Mouse (Mus musculus) regulatory T cell (primary cell): ENCODE data around the gene Cplx2.

Source experiments
- in situ Hi-C: fragments of 300-600 bp; cut with MboI, MseI; formaldehyde crosslinking; loops from one replicate; pipeline ENCODE4 v1.15.1; 2025; ENCODE audit warnings: high pct_unique_total_duplicates

Gene Cplx2

GRCm38 (mm10) chr13:54402346-54402745 lies 31.2 kb downstream of the Cplx2 start:
- in situ Hi-C loops, result no loop called here

DNA sequence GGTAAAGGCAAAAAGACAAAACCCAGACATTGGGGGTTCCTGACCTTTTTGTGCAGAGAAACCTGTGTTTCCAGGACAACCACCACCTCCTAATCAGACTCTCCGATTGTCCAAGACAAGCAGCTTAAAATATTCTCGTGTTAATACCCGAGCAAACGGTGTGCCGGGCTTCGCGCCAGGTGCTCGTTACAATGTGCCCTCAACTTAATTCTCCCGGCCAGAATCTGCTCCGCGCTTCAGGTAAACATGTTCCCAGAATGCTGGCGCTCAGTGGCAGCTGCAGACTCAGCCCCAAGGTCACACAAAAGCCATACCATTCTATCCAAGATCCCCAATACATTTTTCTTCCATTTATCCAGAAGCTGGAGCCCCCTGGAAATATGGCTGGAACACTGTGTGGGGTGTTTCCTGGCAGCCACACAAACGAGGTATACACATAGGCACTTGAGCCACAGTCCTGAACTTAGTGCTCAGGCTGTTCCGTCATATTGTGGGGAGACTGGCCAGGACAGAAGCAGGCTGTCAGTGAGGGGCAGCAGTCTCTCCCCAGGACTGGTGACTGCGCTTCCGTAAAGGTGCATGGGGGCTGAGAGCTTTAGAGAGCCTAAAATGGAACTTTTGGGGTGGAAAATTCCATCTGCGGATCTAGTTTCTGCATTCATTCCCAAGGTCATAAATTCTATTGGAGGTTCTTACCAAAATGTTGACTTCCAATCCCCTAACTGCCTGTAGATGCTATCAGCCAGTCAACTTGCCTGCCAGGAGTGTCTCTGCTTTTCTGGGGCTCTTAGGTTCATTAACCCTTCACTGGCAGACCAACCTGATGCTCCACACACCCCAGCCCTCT lies 32.3 kb downstream of the Cplx2 start:
- in situ Hi-C loops, result no loop called here

- in situ Hi-C loops, result no loop called here
These were observed 33.1 kb downstream of the Cplx2 start for GRCm38 (mm10) chr13:54404205-54404604.

DNA sequence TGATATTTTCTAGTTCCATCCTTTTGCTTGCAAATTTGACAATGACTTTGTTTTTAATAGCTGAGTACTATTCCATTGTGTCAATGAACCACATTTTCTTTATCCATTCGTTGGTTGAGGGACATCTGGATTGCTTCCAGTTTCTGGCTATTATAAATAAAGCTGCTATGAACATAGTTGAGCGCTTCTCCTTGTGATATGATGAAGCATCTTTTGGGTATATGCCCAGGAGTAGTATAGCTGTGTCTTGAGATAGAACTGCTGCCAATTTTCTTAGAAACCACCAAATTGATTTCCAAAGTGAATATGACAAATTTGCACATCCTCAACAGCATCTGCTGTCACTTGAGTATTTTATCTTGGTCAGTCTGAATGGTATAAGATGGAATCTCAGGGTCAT lies 34.7 kb downstream of the Cplx2 start:
- in situ Hi-C loops, result no loop called here

GRCm38 (mm10) chr13:54411656-54412055 lies 40.5 kb downstream of the Cplx2 start:
- in situ Hi-C loops, result no loop called here

GRCm38 (mm10) chr13:54412236-54412635 lies 41.1 kb downstream of the Cplx2 start:
- in situ Hi-C loops, result no loop called here

DNA sequence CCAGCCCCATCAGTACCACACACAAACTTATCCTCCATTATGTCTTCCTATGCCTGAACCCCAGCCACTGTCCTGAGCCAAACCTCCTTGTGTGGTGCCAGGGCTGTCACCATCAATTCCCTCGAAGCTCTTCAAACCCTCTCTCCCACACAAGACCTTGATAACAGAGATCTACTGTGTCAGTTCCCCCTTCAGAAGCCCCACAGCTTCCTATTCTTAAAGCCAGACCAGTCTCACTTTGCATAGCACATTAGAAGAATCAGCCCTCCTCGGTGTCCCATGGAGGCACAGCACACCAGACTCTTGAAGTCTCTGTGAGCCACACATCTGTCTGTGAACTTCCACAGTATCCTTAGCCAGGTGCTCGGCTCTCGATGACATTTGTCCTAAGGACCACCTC lies 41.6 kb downstream of the Cplx2 start:
- in situ Hi-C loops, result no loop called here

- in situ Hi-C loops, result no loop called here
These were observed 43.9 kb downstream of the Cplx2 start for GRCm38 (mm10) chr13:54415059-54415458.

DNA sequence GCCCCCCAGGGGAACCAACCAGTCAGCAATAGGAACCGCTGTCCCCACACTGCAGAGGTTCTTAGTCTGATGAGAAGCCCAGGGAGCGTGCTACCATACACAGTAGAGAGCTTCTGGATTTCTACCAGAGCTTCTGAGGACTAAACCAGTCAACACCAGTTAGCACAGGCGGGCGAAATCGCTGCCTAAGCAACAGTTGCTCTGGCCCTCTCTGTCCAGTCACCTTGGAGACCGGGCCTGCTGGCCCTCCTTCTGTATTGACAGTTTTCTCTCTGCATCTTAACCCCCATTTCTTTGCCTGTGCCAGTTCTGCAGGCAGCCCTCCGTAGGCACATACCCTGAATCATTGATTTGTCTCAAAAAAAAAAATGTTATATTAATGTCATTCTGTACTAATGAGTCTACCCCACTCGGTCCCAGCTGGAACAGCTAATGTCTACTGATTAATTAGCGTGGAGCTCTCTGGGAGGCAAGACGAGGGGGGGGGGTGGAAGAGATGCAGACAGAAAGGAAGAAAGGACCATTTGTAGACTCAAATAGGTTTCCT lies 47.7 kb downstream of the Cplx2 start:
- in situ Hi-C loops, result no loop called here

GRCm38 (mm10) chr13:54420226-54420625 lies 49.1 kb downstream of the Cplx2 start:
- in situ Hi-C loops, result no loop called here

- in situ Hi-C loops, result no loop called here
These were observed 54.1 kb downstream of the Cplx2 start for GRCm38 (mm10) chr13:54425269-54425668.

GRCm38 (mm10) chr13:54426781-54427655 lies 55.9 kb downstream of the Cplx2 start:
- in situ Hi-C loops, result no loop called here

DNA sequence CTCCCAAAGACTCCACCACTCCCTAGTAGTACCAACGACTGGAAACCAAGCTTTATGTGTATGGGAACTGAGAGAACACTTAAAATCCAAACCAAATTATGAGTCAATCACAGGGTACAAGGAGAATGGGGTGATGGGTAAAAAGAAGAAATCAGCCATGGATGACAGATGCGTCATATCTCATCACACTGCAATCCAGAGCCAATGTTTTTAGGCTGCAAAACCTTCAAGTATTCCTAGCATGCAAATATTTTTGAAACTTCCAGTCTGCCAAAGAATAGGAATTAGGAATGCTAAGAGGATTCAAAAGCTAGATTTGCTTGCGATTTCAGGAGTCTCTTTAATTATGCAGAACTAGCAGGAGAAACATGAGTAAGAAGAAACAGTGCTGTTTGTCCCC lies 57.6 kb downstream of the Cplx2 start:
- in situ Hi-C loops, result no loop called here

DNA sequence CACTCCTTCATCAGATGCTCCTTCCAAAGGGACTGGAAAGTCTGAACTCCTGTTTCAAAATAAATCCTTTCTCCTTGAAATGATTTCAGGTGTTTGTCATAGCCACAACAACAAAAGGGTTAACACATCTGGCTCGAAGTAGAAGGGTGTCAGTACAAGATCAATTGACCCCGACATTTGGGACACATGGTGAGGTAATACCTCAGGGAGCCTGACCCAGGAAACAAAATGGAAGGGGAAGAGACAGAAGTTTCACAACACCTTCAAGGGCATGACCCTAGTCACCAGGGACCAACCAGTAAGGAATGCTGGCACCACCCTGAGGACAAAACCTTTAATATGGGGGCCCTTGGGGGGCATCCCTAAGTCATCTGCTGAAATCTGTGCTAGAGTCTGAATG lies 58.9 kb downstream of the Cplx2 start:
- in situ Hi-C loops, result loop anchor here (10.0 kb wide), 1 partner anchor 1095 kb away; no protein-coding TSS in a partner anchor

- in situ Hi-C loops, result loop anchor here (10.0 kb wide), 1 partner anchor 1096 kb away; no protein-coding TSS in a partner anchor
These were observed 60.0 kb downstream of the Cplx2 start for GRCm38 (mm10) chr13:54431161-54431560.
